Mouse (Mus musculus) spleen, adult 2 months (tissue): ENCODE results near the gene Gpr152.

ENCODE experiments used
- CTCF ChIP-seq: fragments of 200-500 bp; IDR thresholded peaks from 2 replicates; pipeline ENCODE4 v1.5.1; 2011; ENCODE audit warnings: mild to moderate bottlenecking, inconsistent platforms; ENCODE audit not compliant: insufficient read depth, insufficient read length, insufficient replicate concordance; ENCODE audit errors: extremely low read depth
- POLR2A ChIP-seq: fragments of 200-500 bp; IDR thresholded peaks from 2 replicates; pipeline ENCODE4 v1.6.1; 2011; ENCODE audit warnings: low read depth, low read length, inconsistent platforms

GRCm38 (mm10) chr19:4184976-4185975, 45.7 kb downstream of the Gpr152 start:
- no peak for TF ChIP-seq CTCF
- TF ChIP-seq POLR2A = no peak; the same call in 1 of the 2 replicates
